Mouse (Mus musculus): ENCODE data around the gene Nup214.

- no peak for TF ChIP-seq CTCF (IDR thresholded peaks at IDR 0.05)
- no peak for TF ChIP-seq POLR2A (IDR thresholded peaks at IDR 0.05; ENCODE audit: insufficient read depth, low read depth, low read length)
- TF ChIP-seq EP300 (IDR thresholded peaks at IDR 0.05; ENCODE audit: insufficient read depth, low read depth, low read length) = no peak
These were observed 34.1 kb downstream of the Nup214 start for GRCm38 (mm10) chr2:32008311-32008710.

All from heart, adult 2 months (tissue).